Mouse (Mus musculus): ENCODE results near the gene Sema4g.

DNA sequence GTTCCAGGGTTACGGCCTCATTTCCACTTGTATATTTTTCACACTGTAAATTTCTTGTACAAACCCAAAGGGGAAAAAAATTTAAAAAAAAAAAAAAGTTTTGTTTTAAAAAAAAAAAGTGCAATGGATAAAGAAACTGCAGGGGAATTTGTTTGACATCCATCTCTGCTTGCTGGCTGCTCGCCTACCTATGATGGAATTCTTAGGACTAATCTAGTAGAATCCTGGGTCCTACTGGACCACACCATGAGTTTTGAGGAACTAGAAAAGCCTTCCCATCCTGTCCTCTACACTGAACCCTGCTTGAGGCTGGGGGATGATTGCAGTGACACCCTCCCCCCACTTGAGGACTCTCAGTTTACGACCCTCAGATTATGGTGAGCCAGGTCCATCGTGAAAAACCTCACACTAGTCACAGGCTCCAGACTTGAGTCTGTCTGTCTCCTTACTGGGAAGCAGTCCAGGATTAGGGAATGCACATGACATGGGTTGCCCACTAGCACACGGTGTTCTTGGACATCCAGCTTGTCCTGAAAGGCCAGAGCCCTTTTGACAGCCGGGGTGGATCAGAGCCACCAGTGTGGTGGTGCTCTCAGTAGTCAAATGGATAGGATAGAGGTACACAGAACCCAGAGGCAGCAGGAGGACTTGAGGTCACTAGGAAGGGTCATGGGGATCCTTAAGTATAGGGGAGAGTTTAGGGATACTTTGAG is 38.2 kb downstream of the Sema4g start:
- TF ChIP-seq ZNF384 (IDR thresholded peaks at IDR 0.05; ENCODE audit: low read depth, low read length) (no peak), HCFC1 (IDR thresholded peaks at IDR 0.05; ENCODE audit: borderline replicate concordance, insufficient read depth, low read length) (no peak), CHD2 (IDR thresholded peaks at IDR 0.05; ENCODE audit: low read depth, low read length) (no peak)

All from ES-E14 (cell line).